Mouse (Mus musculus) spleen, adult 12 weeks (tissue): ENCODE data around the gene Gnat1.
A peak's percentile ranks its signal among the peaks of the same experiment; 100 is the strongest.

ENCODE experiments used
- DNase-seq: peaks from one replicate; pipeline ENCODE4 v3.0.0; 2022; ENCODE audit warnings: low spot score

Gene Gnat1

GRCm38 (mm10) chr9:107679501-107679900 lies at the start of gene Gnat1:
Gene Gnat1, minus strand, starts transcription at chr9:107679712.
- no peak for DNase-seq

- DNase-seq: no peak
Observed at GRCm38 (mm10) chr9:107728919-107729670, 49.6 kb upstream of the Gnat1 start.

- DNase-seq: no peak
Observed at GRCm38 (mm10) chr9:107727041-107727440, 47.5 kb upstream of the Gnat1 start.

- no peak for DNase-seq
Observed at GRCm38 (mm10) chr9:107724796-107725195, 45.3 kb upstream of the Gnat1 start.

- no peak for DNase-seq
Observed at GRCm38 (mm10) chr9:107723794-107724531, 44.5 kb upstream of the Gnat1 start.

- no peak for DNase-seq
Observed at GRCm38 (mm10) chr9:107723292-107723691, 43.8 kb upstream of the Gnat1 start.

- DNase-seq: no peak
Observed at GRCm38 (mm10) chr9:107718781-107719540, 39.4 kb upstream of the Gnat1 start.

- DNase-seq: no peak
Observed at GRCm38 (mm10) chr9:107716951-107717350, 37.4 kb upstream of the Gnat1 start.

GRCm38 (mm10) chr9:107715632-107716031 lies 36.1 kb upstream of the Gnat1 start:
- DNase-seq: no peak

- DNase-seq: no peak
Observed at GRCm38 (mm10) chr9:107714221-107714952, 34.9 kb upstream of the Gnat1 start.

- DNase-seq: peak; percentile 50
Observed at GRCm38 (mm10) chr9:107709697-107710483, 30.4 kb upstream of the Gnat1 start, which contains the start of gene Sema3f. Gene Sema3f, minus strand, starts transcription at chr9:107710475.

GRCm38 (mm10) chr9:107709096-107709696 lies 29.7 kb upstream of the Gnat1 start:
- DNase-seq: no peak

GRCm38 (mm10) chr9:107708439-107709095 lies 29.1 kb upstream of the Gnat1 start:
- no peak for DNase-seq

GRCm38 (mm10) chr9:107707701-107708438 lies 28.4 kb upstream of the Gnat1 start:
- DNase-seq: no peak

GRCm38 (mm10) chr9:107706781-107707211 lies 27.3 kb upstream of the Gnat1 start:
- DNase-seq: no peak

GRCm38 (mm10) chr9:107703337-107704122 lies 24.0 kb upstream of the Gnat1 start:
- DNase-seq: no peak

GRCm38 (mm10) chr9:107702606-107703185 lies 23.2 kb upstream of the Gnat1 start:
- no peak for DNase-seq

GRCm38 (mm10) chr9:107701594-107701993 lies 22.1 kb upstream of the Gnat1 start:
- DNase-seq: no peak
